Mouse (Mus musculus): ENCODE results near the gene Arf4.
A peak's percentile ranks its signal among the peaks of the same experiment; 100 is the strongest.
"Not testable (repeated sequence)": the region's sequence is repeated elsewhere in the genome, so short reads cannot be mapped to it uniquely, and the experiment has no call there.

Gene Arf4

DNA sequence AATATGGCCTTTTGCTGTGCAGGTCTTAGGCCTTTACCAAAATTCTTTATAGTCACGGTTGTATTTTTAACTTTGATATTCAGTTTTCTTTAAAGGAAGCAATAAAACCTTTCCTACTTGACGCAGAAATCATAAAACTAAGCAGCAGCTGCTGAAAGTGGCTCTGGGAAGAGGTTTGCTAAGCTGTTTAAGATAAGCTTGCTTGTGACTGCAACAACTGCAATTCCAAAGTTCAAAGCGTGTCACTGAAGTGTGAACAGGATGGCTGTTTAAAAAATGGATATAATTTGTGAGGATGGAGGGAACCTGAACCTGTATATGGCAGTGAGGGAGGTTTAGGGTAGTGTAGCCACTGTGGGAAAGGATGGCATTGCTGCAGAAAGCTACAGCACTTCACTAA, 24.1 kb downstream of the Arf4 start:
- DNase-seq (ENCODE audit: low spot score in 2 of 2) = no peak

DNA sequence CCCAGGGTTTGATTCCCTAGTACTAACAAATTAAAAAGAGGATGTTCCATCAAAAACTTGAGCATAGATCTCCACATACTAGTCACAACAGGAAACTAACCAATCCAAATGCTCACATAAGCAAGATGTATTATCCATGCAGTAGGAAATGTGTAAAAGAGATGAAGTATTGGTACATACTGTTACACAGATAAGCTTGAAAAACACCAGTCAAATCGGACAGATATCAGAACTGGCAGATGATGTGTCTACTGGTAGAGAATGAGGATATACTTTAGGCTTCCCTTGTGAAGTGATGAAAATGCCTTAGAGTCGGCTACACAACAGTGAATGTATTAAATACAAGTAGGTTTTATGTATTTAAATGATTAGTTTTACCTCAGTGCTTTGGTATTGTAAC, 24.6 kb downstream of the Arf4 start:
- DNase-seq (ENCODE audit: low spot score in 2 of 2) = no peak

DNA sequence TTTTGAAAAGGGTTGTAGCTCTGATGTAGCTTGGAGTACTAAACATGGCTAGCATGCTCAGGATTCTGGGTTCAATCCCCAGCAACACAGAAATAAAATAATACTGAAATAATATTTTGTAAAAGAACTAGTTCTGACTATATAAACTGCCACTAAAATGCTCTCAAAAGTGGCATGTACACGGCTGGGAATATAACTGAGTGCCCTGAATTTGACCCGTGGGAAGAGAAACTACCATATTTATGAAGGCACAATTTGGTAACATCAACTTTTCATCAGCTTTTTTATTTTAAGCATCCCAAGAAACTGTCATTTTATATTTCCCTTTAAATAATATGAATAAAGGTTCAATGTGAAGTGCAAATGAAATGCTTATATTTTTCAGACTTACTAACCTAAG, 26.0 kb downstream of the Arf4 start:
- DNase-seq (ENCODE audit: low spot score in 2 of 2) = no peak

DNA sequence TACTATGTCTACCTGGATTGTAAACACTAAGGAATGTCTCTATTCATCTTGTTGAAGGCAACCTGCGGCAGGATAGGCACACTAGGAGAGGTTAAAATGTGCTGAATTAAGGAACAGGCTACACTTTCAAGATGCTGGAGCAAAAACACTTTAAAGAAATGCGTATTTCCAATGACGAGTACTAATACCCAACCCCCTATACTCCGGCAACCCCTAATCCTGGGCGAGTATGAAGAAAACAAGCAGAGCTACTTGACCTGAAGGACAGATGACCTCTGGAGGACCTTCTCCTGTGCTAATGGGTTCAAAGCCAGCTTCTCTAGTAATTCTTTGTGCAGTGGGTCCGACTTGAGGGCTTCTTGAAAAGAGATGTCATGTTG, 30.1 kb downstream of the Arf4 start:
- DNase-seq (ENCODE audit: low spot score in 2 of 2) = no peak

DNA sequence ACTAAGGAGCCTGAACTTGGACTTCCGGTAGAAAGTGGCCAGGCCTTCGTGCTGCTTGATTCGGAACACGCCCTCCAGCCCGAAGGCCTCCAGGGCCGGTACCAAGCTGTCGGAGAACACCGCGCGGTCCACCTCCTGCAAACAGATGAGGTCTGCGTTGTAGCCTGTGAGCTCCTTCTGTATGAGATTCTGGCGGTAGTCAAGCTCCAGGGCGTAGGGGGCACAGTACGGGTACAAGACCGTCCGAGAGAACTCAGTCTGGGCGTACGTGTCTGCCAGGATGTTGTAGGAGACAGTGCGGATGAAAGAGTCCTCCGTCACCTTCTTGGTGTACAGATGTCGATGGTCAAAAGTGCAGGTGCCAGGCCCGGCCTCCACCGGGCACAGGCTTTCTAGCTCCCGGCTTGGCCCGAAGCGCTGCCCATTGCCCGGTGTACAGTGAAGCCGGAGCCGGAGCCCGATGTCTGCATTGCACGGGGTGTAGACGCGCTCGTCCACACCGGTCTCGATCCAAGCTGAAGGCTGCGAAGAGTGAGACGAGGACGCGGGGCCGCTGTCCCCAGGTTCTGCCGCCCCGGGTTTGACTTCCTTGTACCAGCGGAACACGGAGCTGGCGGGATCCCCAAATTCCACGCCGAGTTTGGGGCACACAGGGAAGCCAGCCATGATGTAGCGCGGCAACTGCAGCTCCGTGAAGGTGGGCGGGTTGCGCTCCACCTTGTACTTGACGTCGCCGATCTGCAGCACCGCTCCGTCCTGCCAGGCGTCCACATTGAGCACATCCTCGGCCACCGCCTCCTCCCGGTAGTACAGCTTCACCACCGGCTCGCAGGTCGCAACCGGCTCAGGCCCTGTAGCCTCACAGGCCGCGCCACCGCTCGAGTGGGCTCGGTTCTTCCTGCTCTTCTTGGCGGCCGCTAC, 30.8 kb downstream of the Arf4 start:
- DNase-seq (ENCODE audit: low spot score in 2 of 2) = peak; percentile 20 to 62

DNA sequence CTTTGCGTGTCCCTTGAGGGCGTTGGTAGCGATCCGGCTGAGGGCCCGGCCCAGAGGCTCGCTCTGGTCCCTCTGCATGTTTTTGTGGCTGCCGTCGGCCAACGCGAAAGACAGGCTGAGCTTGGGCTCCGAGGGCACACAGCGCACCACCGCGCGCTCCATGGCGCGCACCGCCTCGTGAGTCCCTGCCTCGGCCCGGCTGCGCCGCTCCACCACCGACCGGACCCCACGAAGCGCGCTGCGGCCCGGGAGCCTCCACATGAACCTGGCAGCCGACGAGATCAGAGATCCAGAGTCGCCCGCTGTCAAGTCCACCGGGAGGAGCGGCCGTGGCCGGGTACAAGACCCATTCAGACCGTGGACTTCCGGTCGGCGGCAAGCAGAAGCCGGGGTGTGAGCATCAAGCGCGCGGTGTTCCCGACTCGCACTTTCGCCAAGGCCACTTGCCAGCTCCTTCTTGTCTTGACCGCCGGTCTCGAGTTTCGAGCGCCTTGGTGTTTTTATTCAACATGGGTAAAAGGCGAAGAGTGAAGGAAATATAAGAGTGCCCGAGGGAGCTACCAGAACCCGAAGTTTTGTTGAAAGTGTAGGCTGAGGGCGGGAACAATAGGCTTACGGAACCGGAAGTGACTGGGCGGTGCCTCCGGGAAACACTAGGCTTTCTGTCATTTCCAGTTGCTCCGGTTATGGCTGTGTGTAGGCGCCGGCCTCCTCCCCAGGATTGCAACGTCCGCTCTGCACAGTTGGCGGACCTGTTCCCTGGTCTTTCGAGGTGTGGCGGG, 31.6 kb downstream of the Arf4 start, which contains the start of gene Pde12:
Pde12 (minus strand) TSS at position 592 of the 782 bp plus-strand sequence.
- DNase-seq (ENCODE audit: low spot score in 2 of 2) = peak; percentile 79 to 82

DNA sequence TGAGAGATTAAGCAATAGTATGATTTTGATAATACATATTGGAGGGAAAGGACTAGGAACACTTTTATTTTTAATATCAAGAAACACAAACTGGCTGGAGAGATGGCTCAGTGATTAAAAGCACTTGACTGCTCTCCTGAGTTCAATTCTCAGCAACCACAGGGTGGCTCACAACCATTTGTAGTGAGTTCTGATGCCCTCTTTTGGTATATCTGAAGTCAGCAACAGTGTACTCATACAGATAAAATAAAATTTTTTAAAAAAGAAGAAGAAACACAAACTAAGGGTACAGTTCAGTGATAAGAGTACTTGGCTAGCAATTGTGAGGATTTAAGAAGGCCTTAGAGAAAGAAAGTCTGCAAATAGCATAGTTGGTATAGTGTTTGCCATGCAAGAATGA, 33.1 kb downstream of the Arf4 start:
- no peak for DNase-seq (ENCODE audit: low spot score in 2 of 2)

DNA sequence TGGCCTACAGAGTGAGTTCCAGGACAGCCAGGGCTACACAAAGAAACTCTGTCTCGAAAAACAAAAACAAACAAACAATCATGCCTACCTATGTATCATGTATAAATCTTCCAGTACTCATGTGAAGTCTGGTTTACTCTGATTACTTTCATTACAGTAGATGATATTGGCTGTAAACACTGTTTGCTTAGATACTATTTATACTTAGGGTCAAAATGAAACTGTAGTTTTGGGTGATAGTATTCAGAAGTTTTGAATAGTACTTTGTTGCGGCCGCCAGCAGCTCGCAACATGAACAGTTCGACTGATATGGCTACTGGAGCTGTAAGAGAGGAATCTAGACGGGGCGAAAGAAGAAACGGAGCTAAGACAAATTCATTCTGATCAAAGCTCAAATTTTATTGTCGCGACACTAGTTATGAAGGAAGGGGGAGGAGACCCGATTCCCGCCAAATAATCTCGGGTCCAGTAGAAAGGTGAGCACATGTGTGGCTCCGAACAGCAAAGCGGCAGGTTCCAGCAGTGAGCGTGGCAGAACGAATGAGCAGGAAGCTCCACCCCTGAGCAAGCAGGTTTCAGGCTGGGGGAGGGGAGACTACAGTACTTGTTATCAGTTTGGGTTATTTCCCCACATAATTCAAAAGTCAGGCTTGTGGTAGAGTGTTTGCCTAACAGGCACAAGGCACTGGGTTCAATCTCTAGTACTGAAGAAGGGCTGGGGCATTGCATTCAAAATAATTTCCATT, 34.2 kb downstream of the Arf4 start:
- not testable (repeated sequence) for DNase-seq (ENCODE audit: low spot score in 2 of 2)

DNA sequence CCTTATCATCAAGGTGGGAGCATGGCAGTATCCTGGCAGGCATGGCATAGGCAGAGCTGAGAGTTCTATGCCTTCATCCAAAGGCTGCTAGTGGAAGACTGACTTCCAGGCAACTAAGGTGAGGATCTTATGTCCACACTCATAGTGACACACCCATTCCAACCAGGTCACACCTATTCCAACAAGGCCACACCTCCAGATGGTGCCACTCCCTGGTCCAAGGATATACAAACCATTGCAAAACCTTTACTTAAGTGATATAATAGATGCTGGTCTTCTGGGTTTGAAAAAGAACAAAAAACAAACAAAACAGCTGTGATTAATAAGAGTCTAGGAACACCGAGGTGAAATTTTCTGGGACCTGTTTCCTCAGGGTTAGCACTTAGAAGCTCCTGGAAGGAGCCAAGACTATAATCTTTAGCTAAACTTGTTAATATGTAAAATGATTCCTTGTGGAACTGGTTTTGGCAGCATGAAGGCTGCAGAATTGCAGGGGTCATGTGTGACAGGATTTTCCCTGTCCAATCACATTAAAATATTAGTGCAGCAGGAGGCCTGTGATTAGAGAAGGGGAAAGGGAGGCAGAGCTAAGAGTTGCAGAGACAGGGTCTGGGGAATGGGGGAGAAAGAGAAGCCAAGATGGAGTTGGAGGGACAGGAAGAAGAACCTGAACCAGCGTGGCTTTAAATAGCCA, 36.7 kb downstream of the Arf4 start:
- not testable (repeated sequence) for DNase-seq (ENCODE audit: low spot score in 2 of 2)

DNA sequence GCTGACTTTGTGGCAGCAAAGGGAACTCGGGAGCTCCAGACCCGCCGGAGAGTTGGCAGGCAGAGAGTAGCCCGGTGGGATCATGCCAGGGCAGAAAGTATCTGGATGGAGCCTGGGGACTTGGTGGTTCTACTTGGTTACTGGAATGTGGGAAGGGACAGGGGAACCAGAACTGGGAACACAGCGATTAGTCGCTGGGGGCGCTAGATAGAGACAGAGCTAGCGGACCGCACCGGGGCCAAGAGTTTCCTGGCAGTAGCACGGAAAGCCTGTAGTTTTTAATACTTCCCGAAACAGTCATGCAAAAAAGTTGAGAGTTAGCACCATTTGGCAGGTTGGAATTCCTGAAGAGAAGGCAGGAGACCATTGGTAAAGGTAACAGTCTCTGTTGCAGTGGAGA, 37.5 kb downstream of the Arf4 start:
- DNase-seq (ENCODE audit: low spot score in 2 of 2) = peak in 1 of 2 experiments; percentile 63

DNA sequence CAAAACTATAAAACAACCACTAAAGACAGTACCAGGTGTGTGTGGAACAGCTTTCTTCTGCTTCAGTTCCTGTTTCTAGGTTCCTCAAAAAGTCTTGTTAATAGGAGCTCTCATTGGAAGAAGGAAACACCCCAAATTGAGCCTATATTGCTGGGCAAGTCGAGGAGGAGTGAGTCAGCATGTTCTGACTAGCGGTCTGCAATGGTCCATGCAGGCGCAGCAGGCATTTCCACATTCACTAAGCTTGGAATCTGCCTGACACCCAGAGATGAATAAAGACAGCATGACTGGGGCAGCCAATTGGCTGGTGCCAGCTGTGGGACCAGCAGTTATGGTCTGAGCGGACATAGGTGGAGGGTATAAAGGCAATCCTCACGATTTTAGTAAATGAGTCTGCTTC, 37.9 kb downstream of the Arf4 start:
- DNase-seq (ENCODE audit: low spot score in 2 of 2) = no peak

DNA sequence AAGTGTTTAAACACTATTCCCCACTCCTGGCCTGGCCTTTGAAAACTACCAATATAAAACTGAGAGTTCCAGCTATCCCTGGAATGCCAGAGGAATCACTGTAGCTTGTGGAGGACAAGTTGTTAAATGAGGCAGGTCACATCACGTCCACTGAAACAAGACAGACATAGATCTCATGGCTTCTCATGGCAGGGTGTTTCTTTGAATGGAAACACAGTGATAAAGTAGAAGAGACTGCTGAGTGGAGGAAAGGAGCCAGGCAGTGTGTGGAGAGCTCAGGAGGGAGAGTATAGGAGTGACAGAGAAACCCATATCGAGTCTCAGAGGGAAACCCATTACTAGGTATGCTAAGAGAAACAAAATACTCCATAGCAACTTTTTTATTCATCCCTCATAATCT, 52.9 kb downstream of the Arf4 start:
- no peak for DNase-seq (ENCODE audit: low spot score in 2 of 2)

DNA sequence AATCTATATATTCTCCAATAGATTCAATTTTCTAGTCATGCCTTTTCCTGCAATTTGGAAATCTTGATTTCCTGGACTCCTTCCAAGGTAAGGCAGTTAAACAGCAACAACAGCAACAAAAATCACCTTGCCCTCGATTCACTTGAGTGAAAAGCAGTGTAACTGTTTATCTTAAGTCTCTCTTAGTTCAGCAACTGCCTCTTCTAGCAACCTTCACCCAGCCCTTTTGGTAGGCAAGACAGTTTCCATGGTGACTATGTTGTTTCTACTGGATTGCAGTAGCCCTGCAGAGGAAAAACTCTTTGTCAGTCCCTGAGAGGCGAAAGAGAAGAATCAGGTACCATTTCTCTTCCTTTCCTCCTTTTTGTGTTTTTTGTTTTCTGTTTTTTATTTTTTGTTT, 53.5 kb downstream of the Arf4 start:
- no peak for DNase-seq (ENCODE audit: low spot score in 2 of 2)

DNA sequence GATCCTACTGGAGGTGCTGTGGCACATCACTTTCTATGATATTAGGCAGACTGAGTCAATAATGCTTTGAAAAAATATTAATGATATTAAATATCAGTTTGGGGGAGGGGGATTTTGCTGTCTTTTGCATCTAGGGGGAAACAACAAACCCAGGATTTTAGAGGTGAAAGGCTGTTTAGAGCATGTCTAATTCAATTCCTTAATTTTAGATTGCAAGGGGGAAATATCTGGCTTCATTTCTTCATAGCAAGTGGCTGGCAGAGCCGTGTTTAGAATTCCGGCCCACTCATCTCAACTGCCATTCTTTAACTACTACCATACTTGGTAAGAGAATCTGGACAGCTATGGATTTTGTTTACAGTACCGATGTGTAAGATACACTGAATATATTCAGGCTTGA, 55.1 kb downstream of the Arf4 start, which contains the start of gene Dnah12:
Dnah12 (plus strand) TSS at position 301 of the 400 bp plus-strand sequence.
- DNase-seq (ENCODE audit: low spot score in 2 of 2) = no peak

DNA sequence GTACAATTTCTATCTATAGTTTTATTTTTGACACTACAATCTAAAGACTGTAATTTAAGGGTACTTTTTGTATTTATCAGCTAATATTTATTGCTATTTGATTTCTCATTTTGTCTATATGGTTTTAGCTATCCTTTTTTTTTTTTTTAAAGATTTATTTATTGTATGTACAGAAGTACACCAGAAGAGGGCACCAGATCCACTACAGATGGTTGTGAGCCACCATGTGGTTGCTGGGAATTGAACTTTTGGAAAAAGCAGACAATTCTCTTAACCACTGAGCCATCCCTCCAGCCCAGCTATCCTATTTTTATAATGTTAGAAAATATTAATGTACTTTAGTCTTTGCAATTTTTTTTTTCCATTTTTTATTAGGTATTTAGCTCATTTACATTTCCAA, 60.0 kb downstream of the Arf4 start:
- DNase-seq (ENCODE audit: low spot score in 2 of 2) = no peak

DNA sequence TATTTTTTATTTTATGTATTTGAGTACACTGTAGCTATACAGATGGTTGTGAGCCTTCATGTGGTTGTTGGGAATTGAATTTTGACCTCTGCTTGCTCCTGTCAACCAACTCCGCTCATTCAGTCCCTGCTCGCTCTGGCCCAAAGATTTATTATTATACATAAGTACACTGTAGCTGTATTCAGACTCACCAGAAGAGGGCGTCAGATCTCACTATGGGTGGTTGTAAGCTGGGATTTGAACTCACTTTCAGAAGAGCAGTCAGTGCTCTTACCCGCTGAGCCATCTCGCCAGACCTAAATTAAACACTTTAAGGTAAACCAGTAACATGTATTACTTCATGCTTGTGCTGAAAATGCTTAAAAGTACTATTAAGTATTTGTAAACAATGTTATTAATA, 67.4 kb downstream of the Arf4 start:
- DNase-seq (ENCODE audit: low spot score in 2 of 2) = not testable (repeated sequence)
